Mouse (Mus musculus): ENCODE results near the gene Wasf2. TPM values are rescaled to one million over a fixed set of nuclear protein-coding genes. Genes with fewer than 3 reads are reported as not detected.
A peak's percentile ranks its signal among the peaks of the same experiment; 100 is the strongest.

The Wasf2 gene
- polyA plus RNA-seq, 1 experiment: 14.7 TPM

GRCm38 (mm10) chr4:133162196-133162595 lies 31.9 kb downstream of the Wasf2 start:
- TF ChIP-seq CTCF (IDR thresholded peaks at IDR 0.05; ENCODE audit: extremely low read depth, insufficient read depth, low read length): no peak
- TF ChIP-seq POLR2A (IDR thresholded peaks at IDR 0.05; ENCODE audit: extremely low read depth, insufficient read depth, low read length): no peak
- peaks cover 3% of the 10 kb centered on the region for H3K4me1 ChIP-seq (ENCODE audit: control insufficient read depth, insufficient read depth, low read length)
- H3K4me3 ChIP-seq (ENCODE audit: insufficient read depth, low read length): no peak overlapping the region
- no peak overlapping the region for H3K27ac ChIP-seq (ENCODE audit: insufficient read depth, low read length)

- peaks cover 9% of the 10 kb centered on the region for H3K4me1 ChIP-seq (ENCODE audit: control insufficient read depth, insufficient read depth, low read length)
- TF ChIP-seq CTCF (IDR thresholded peaks at IDR 0.05; ENCODE audit: extremely low read depth, insufficient read depth, low read length): no peak
- TF ChIP-seq POLR2A (IDR thresholded peaks at IDR 0.05; ENCODE audit: extremely low read depth, insufficient read depth, low read length): no peak
- H3K27ac ChIP-seq (ENCODE audit: insufficient read depth, low read length): no peak overlapping the region
- no peak overlapping the region for H3K4me3 ChIP-seq (ENCODE audit: insufficient read depth, low read length)
Observed at GRCm38 (mm10) chr4:133166773-133167172, 36.5 kb downstream of the Wasf2 start.

- H3K4me1 ChIP-seq (ENCODE audit: control insufficient read depth, insufficient read depth, low read length): peaks cover 9% of the 10 kb centered on the region
- no peak; the same call in 1 of the 2 replicates for TF ChIP-seq POLR2A (IDR thresholded peaks at IDR 0.05; ENCODE audit: extremely low read depth, insufficient read depth, low read length)
- TF ChIP-seq CTCF (IDR thresholded peaks at IDR 0.05; ENCODE audit: extremely low read depth, insufficient read depth, low read length): no peak
- H3K27ac ChIP-seq (ENCODE audit: insufficient read depth, low read length): peak overlapping the region; percentile 92
- no peak overlapping the region for H3K4me3 ChIP-seq (ENCODE audit: insufficient read depth, low read length)
Observed at GRCm38 (mm10) chr4:133169237-133170055, 39.1 kb downstream of the Wasf2 start.

GRCm38 (mm10) chr4:133170056-133170524 lies 39.8 kb downstream of the Wasf2 start:
- peak overlapping the region; percentile 92 for H3K27ac ChIP-seq (ENCODE audit: insufficient read depth, low read length)
- H3K4me3 ChIP-seq (ENCODE audit: insufficient read depth, low read length): no peak overlapping the region
- TF ChIP-seq POLR2A (IDR thresholded peaks at IDR 0.05; ENCODE audit: extremely low read depth, insufficient read depth, low read length): no peak
- TF ChIP-seq CTCF (IDR thresholded peaks at IDR 0.05; ENCODE audit: extremely low read depth, insufficient read depth, low read length): no peak
- peaks cover 9% of the 10 kb centered on the region for H3K4me1 ChIP-seq (ENCODE audit: control insufficient read depth, insufficient read depth, low read length)

- Histone ChIP-seq H3K27ac (ENCODE audit: insufficient read depth, low read length) (no peak overlapping the region), H3K4me3 (ENCODE audit: insufficient read depth, low read length) (no peak overlapping the region), H3K4me1 (ENCODE audit: control insufficient read depth, insufficient read depth, low read length) (peaks cover 9% of the 10 kb centered on the region)
- no peak for TF ChIP-seq POLR2A (IDR thresholded peaks at IDR 0.05; ENCODE audit: extremely low read depth, insufficient read depth, low read length)
- TF ChIP-seq CTCF (IDR thresholded peaks at IDR 0.05; ENCODE audit: extremely low read depth, insufficient read depth, low read length): no peak
Observed at GRCm38 (mm10) chr4:133170616-133171015, 40.3 kb downstream of the Wasf2 start.

GRCm38 (mm10) chr4:133172451-133172850 lies 42.1 kb downstream of the Wasf2 start:
- Histone ChIP-seq H3K27ac (ENCODE audit: insufficient read depth, low read length) (no peak overlapping the region; the same call in 1 of the 2 replicates), H3K4me3 (ENCODE audit: insufficient read depth, low read length) (no peak overlapping the region), H3K4me1 (ENCODE audit: control insufficient read depth, insufficient read depth, low read length) (peaks cover 13% of the 10 kb centered on the region)
- TF ChIP-seq POLR2A (IDR thresholded peaks at IDR 0.05; ENCODE audit: extremely low read depth, insufficient read depth, low read length): no peak

GRCm38 (mm10) chr4:133174361-133174760 lies 44.1 kb downstream of the Wasf2 start:
- Histone ChIP-seq H3K27ac (ENCODE audit: insufficient read depth, low read length) (peak overlapping the region; percentile 77), H3K4me3 (ENCODE audit: insufficient read depth, low read length) (no peak overlapping the region), H3K4me1 (ENCODE audit: control insufficient read depth, insufficient read depth, low read length) (peaks cover 10% of the 10 kb centered on the region)
- TF ChIP-seq POLR2A (IDR thresholded peaks at IDR 0.05; ENCODE audit: extremely low read depth, insufficient read depth, low read length): no peak
- TF ChIP-seq CTCF (IDR thresholded peaks at IDR 0.05; ENCODE audit: extremely low read depth, insufficient read depth, low read length): no peak

- Histone ChIP-seq H3K27ac (ENCODE audit: insufficient read depth, low read length) (no peak overlapping the region), H3K4me1 (ENCODE audit: control insufficient read depth, insufficient read depth, low read length) (peaks cover 7% of the 10 kb centered on the region), H3K4me3 (ENCODE audit: insufficient read depth, low read length) (no peak overlapping the region)
- TF ChIP-seq POLR2A (IDR thresholded peaks at IDR 0.05; ENCODE audit: extremely low read depth, insufficient read depth, low read length) (no peak), CTCF (IDR thresholded peaks at IDR 0.05; ENCODE audit: extremely low read depth, insufficient read depth, low read length) (no peak)
Observed at GRCm38 (mm10) chr4:133175274-133175673, 45.0 kb downstream of the Wasf2 start.

- TF ChIP-seq POLR2A (IDR thresholded peaks at IDR 0.05; ENCODE audit: extremely low read depth, insufficient read depth, low read length): no peak
- peaks cover 7% of the 10 kb centered on the region for H3K4me1 ChIP-seq (ENCODE audit: control insufficient read depth, insufficient read depth, low read length)
- H3K27ac ChIP-seq (ENCODE audit: insufficient read depth, low read length): peak overlapping the region; percentile 54
- peak overlapping the region; percentile 14 for H3K4me3 ChIP-seq (ENCODE audit: insufficient read depth, low read length)
Observed at GRCm38 (mm10) chr4:133175998-133176760, 45.9 kb downstream of the Wasf2 start.

All from cortical plate, adult 2 months (tissue).